Mouse (Mus musculus) forebrain, embryonic 16.5 days (tissue): ENCODE measurements around the gene Gp1bb. TPM values are rescaled to one million over a fixed set of nuclear protein-coding genes. Genes with fewer than 3 reads are reported as not detected.

Source experiments
- ATAC-seq: fragments of 200-750 bp; cut with Nextera tagmentation; 2 replicates; pipeline ENCODE4 v1.8.0; 2017; ENCODE audit warnings: mild to moderate bottlenecking, moderate library complexity
- H3K27ac ChIP-seq: fragments of 300-500 bp; sonication (generic); 2 replicates; pipeline ENCODE4 v1.5.1; 2014; ENCODE audit warnings: low read length, control low read depth
- H3K27me3 ChIP-seq: fragments of 300-500 bp; sonication (generic); replicated peaks from 2 replicates; pipeline ENCODE4 v1.6.1; 2014; ENCODE audit warnings: low read length; ENCODE audit not compliant: control insufficient read depth, insufficient read depth
- H3K36me3 ChIP-seq: fragments of 300-500 bp; sonication (generic); 2 replicates; pipeline ENCODE4 v1.6.1; 2014; ENCODE audit not compliant: control insufficient read depth, insufficient read depth
- H3K4me1 ChIP-seq: fragments of 300-500 bp; sonication (generic); replicated peaks from 2 replicates; pipeline ENCODE4 v1.6.1; 2014; ENCODE audit warnings: low read length; ENCODE audit not compliant: control insufficient read depth, insufficient read depth
- H3K4me2 ChIP-seq: fragments of 300-500 bp; sonication (generic); 2 replicates; pipeline ENCODE4 v1.6.1; 2014; ENCODE audit warnings: mild to moderate bottlenecking, low read length, control low read depth
- H3K4me3 ChIP-seq: fragments of 300-500 bp; sonication (generic); replicated peaks from 2 replicates; pipeline ENCODE4 v1.5.1; 2014; ENCODE audit warnings: mild to moderate bottlenecking, low read length, control low read depth
- H3K9ac ChIP-seq: fragments of 300-500 bp; sonication (generic); replicated peaks from 2 replicates; pipeline ENCODE4 v1.6.1; 2014; ENCODE audit warnings: low read depth, low read length, control low read depth
- H3K9me3 ChIP-seq: fragments of 300-500 bp; sonication (generic); 2 replicates; pipeline ENCODE4 v1.6.1; 2016; ENCODE audit warnings: low read length; ENCODE audit not compliant: control insufficient read depth
- WGBS: fragments of 180-500 bp; shearing (Covaris S2); extraction: QIAGEN DNeasy Blood & Tissue Kit; methylation state at CpG from one replicate; pipeline ENCODE4 v1.1.7; 2014; 5-methylcytosine and 5-hydroxymethylcytosine counted together
- polyA plus RNA-seq: library from polyadenylated mRNA; unstranded; fragments of >200 nt; fragmentation: Nextera tagmentation; extraction: Ambion mirVana; gene quantifications from 2 replicates; pipeline ENCODE4 v1.2.1, GENCODE M21; 2015

The Gp1bb gene
- polyA plus RNA-seq, 1 experiment from 2014 or later = 8.0 TPM

GRCm38 (mm10) chr16:18630291-18630690 is 8.1 kb upstream of the Gp1bb start:
- ATAC-seq = peak; percentile 3; the same call in 1 of the 2 replicates

GRCm38 (mm10) chr16:18629390-18630231 is 7.4 kb upstream of the Gp1bb start, which contains the start of gene Sept5:
Sept5 (minus strand) TSS chr16:18629954.
- Histone ChIP-seq H3K9ac (peak within 1 kb of the TSS; percentile 99), H3K36me3 (no peaks in the 10 kb centered on the region; the same call in 1 of the 2 replicates), H3K4me1 (peaks cover 41% of the 10 kb centered on the region), H3K4me2 (peak within 1 kb of the TSS; percentile 71), H3K27me3 (peaks cover 13% of the 10 kb centered on the region), H3K9me3 (no peaks in the 10 kb centered on the region), H3K4me3 (peak within 1 kb of the TSS; percentile 89), H3K27ac (peak within 1 kb of the TSS; percentile 69)
- WGBS = under 1% methylated on average over 75 of the region's 93 CpGs
- ATAC-seq = peak; percentile 37

More at GRCm38 (mm10) chr16:18630291-18630690, 8.1 kb upstream of the Gp1bb start:
- Histone ChIP-seq H3K27me3 (peaks cover 6% of the 10 kb centered on the region), H3K4me1 (peaks cover 40% of the 10 kb centered on the region), H3K4me2 (peak overlapping the region; percentile 71), H3K9ac (peak overlapping the region; percentile 99), H3K27ac (peak overlapping the region; percentile 69), H3K4me3 (peak overlapping the region; percentile 89), H3K9me3 (no peaks in the 10 kb centered on the region), H3K36me3 (no peaks in the 10 kb centered on the region)
- 50% methylated on average over 5 of the region's 5 CpGs for WGBS

- no peak; the same call in 1 of the 2 replicates for ATAC-seq
- peaks cover under 1% of the 10 kb centered on the region for H3K36me3 ChIP-seq
- H3K9me3 ChIP-seq = no peaks in the 10 kb centered on the region
- H3K27ac ChIP-seq = peak overlapping the region; percentile 69
- peak overlapping the region; percentile 71 for H3K4me2 ChIP-seq
- WGBS = 32% methylated on average over 2 of the region's 2 CpGs
- peak overlapping the region; percentile 99 for H3K9ac ChIP-seq
- H3K4me3 ChIP-seq = peak overlapping the region; percentile 89
- H3K27me3 ChIP-seq = peaks cover 20% of the 10 kb centered on the region
- peaks cover 41% of the 10 kb centered on the region for H3K4me1 ChIP-seq
These were observed 6.7 kb upstream of the Gp1bb start for GRCm38 (mm10) chr16:18628948-18629340.

GRCm38 (mm10) chr16:18628206-18628947 is 6.2 kb upstream of the Gp1bb start:
- Histone ChIP-seq H3K4me2 (peak overlapping the region; percentile 71), H3K9ac (peak overlapping the region; percentile 99), H3K4me3 (peak overlapping the region; percentile 89), H3K27ac (0 out of 2 replicates have a peak overlapping the region, but pooled peaks have one; percentile 2), H3K36me3 (peaks cover 5% of the 10 kb centered on the region), H3K9me3 (no peaks in the 10 kb centered on the region), H3K27me3 (peaks cover 25% of the 10 kb centered on the region), H3K4me1 (peaks cover 41% of the 10 kb centered on the region)
- 51% methylated on average over 7 of the region's 7 CpGs for WGBS
- 0 out of 2 replicates have a peak, but pooled peaks have one; percentile 5 for ATAC-seq

DNA sequence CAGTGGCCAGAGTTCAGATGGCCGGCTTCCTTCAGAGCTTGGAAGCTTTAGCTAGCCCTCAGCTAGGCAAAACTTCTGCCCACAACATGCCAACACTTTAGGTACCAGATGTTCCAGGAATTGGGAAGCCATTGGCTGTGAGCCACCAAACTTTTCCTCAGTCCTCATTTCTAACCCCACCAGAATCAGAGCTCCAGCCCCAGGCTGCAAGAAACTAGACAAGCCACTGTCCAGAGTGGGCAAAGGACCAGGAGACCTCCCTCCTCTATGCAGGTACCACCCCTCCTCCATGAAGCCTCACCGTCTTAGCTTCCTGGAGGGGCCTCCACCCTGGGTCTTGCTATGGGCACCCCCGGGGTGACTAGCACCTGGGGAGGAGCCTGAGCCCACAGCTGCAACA is 5.0 kb upstream of the Gp1bb start:
- H3K4me3 ChIP-seq = peak overlapping the region; percentile 60
- WGBS = 42% methylated on average over 3 of the region's 3 CpGs
- no peak for ATAC-seq
- H3K4me1 ChIP-seq = peaks cover 41% of the 10 kb centered on the region
- H3K4me2 ChIP-seq = peak overlapping the region; percentile 71
- no peak overlapping the region for H3K27ac ChIP-seq
- peaks cover 16% of the 10 kb centered on the region for H3K36me3 ChIP-seq
- no peaks in the 10 kb centered on the region for H3K9me3 ChIP-seq
- H3K27me3 ChIP-seq = peaks cover 37% of the 10 kb centered on the region
- H3K9ac ChIP-seq = no peak overlapping the region

DNA sequence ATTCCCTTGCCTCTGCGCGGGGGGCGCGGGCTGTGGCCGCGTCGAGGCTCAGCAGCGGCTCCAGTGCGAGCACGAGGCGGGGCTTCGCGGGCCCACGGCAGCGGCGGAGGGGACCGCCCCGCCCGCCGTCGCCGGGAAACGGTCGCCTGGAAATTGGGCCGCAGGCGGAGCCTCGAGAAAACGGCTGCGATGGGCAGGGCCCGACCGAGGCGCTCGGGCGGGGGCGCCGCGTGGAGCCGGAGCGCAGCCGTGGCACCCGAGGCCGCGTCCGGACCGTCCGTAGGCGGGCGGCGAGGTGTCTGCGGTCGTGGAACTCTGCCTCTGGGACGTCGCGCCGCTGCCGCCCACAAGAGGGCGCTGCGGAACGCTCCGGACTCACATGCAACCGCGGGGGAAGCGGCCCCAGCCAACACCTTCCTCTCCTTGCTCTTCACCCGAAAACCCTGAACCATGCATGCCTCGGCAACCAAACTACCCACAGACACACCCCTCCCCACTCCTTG is 4.2 kb upstream of the Gp1bb start, which contains the start of gene Gm49601:
Gm49601 (minus strand) TSS at position 52 of the 503 bp plus-strand sequence.
- Histone ChIP-seq H3K4me1 (peaks cover 44% of the 10 kb centered on the region), H3K9me3 (no peaks in the 10 kb centered on the region), H3K9ac (peak within 1 kb of the TSS; percentile 64), H3K36me3 (peaks cover 20% of the 10 kb centered on the region), H3K4me3 (peak within 1 kb of the TSS; percentile 60), H3K4me2 (peak within 1 kb of the TSS; percentile 71), H3K27me3 (peaks cover 45% of the 10 kb centered on the region), H3K27ac (no peak within 1 kb of the TSS)
- ATAC-seq = peak; percentile 29
- WGBS = under 1% methylated on average over 65 of the region's 65 CpGs

DNA sequence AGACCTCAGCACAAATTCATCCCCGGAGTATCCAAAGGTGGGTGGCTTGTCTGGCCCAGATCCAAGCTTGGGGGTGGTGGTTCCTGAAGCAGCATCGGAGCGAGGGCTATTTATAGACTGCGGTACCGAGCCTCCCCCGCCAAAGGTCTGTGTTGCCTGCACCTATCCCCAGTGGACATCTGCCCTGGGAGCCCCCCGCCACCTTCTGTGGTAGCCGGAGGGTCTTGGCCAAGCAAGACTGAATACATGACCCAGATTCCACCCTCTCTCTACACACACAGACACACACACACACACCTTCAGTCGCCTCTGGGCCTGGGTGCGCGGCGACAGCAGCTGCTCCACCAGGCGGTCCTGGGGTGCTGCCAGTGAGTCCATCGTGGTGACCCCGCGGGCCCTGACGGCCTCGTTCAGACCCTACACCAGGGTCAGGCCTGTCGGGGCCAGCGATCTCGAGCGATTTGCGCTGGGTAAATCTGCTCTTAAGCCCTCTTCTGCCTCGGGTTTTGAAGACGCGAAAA is 3.6 kb upstream of the Gp1bb start:
- Histone ChIP-seq H3K36me3 (peaks cover 20% of the 10 kb centered on the region), H3K27me3 (peaks cover 51% of the 10 kb centered on the region), H3K27ac (no peak overlapping the region), H3K4me3 (peak overlapping the region; percentile 60), H3K9ac (peak overlapping the region; percentile 64), H3K4me2 (peak overlapping the region; percentile 71), H3K9me3 (no peaks in the 10 kb centered on the region), H3K4me1 (peaks cover 50% of the 10 kb centered on the region)
- ATAC-seq = peak; percentile 1; the same call in 1 of the 2 replicates
- WGBS = 15% methylated on average over 26 of the region's 26 CpGs

DNA sequence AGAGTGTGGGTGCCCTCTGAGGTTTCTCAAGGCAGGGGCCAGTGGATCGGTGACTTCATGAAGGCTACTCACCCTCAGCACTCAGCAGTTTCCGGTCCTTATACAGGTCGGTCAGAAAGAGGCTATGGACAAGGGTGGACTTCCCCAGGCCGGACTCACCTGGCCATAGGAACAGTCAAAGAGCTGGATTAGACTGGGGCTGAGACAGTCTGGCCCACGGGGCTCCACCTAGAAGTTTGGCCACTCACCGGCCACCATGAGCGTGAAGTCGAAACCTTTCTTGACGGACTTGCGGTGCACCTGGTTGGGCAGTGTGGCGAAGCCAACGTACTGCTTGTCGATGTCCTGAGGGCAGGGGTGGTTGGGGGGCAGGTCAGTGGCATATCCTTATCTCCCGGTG is 2.9 kb upstream of the Gp1bb start:
- WGBS = 54% methylated on average over 14 of the region's 14 CpGs
- H3K4me1 ChIP-seq = peaks cover 51% of the 10 kb centered on the region
- no peak overlapping the region for H3K27ac ChIP-seq
- no peak overlapping the region for H3K4me2 ChIP-seq
- H3K27me3 ChIP-seq = peaks cover 57% of the 10 kb centered on the region
- peaks cover 20% of the 10 kb centered on the region for H3K36me3 ChIP-seq
- no peaks in the 10 kb centered on the region for H3K9me3 ChIP-seq
- H3K9ac ChIP-seq = no peak overlapping the region
- no peak overlapping the region for H3K4me3 ChIP-seq
- ATAC-seq = no peak
